Mouse (Mus musculus) NIH3T3 (cell line): ENCODE results near the gene Myo16.
A peak's percentile ranks its signal among the peaks of the same experiment; 100 is the strongest.

Experiments
- DNase-seq: peaks from one replicate; pipeline ENCODE4 v3.0.0-alpha.2; 2012; ENCODE audit warnings: low read depth

Myo16 gene

DNA sequence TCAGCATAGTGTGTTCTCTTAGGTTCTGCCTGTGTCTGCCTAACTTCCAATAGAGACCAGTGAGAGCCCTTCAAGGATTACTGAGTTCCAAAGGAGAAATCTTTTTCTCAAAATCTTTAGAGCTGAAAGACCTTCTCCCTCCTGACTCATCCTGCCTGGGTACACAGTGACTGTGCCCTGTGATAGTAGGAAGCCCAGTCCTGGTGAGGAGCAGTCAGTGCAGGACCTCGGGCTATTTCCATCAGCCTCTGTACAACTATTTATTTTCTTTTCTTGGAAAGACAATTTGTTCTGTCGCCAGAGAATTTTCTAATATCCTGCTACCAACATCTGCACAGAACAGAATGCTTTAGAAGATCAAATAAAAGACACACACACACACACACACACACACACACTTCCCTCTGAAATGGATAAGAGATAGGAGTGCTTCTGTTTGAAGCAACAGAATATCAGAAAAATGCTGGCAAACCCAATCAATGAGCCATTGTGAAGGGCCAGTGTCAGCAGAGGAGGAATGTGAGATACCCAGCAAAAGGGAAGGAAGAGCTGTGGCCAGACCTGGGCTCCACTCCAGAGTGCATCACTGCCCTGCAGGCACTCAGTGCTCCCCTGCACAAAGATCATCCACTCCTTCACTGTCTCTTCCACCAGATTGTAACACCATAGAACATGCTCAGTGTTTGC, 518.3 kb downstream of the Myo16 start:
- DNase-seq: peak; percentile 54

DNA sequence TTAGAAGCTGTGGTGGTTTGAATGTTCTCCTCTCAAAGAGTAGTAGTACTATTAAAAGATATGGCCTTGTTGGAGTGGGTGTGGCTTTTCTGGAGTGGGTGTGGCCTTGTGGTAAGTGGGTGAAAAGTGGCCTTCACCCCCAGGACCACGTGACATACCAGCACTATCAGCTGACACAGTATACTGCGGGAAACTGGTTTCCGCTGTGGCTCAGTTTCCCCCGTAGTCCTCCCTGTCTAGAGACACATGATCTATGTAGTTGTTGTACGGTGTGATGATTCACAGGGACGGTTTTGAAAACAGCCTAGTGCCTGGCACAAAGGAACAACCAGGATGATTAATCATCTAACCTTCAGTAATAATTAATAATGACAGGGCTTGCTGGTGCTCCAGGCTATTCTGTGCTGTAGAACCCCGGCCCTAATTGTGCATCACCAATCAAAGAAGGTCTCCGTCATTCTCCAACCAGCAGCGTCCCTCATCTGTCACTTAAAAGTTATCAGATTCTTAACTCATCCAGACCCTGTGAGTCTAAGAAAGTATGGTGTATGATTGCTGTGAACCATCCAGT, 524.2 kb downstream of the Myo16 start:
- DNase-seq: no peak

DNA sequence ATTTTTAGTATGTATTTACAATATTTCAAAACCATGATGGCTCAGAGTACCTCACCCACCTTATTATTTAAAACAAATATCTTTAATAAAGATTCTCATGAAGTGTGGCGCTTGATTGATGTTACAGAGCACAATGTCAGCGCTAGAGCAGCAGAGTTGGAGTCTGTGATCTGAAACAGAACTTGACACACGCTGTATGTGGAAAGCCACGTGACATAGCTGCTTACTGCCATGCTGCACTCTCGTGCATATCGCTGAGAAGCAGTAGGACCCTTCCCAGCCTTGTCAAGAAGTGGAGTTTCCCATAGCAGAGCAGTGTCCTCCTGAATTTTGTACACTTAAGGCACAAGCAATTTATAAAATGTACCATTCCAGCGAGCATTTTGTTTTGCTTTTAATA, 528.2 kb downstream of the Myo16 start:
- DNase-seq: no peak

DNA sequence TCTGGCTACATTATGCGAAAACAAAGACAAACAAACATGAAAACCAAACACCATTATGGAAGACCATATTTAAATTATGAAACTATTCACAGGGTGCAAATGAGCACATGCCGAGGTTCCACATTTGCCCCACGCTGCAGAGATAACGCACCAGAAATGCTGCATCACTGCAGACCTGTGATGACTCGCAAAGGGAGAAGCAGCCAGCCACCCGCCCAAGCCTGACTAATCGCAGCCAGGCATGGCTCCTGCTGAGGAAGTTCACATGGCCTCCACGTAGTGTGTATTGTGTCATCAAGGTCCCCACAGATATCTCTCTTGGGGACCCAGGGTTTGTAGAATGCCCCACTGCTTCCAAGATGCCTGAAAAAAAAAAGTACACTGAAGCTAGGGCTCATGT, 529.4 kb downstream of the Myo16 start:
- peak; percentile 64 for DNase-seq
